17 mouse cellular contexts compared by ENCODE assay signal in the genomic region with DNA sequence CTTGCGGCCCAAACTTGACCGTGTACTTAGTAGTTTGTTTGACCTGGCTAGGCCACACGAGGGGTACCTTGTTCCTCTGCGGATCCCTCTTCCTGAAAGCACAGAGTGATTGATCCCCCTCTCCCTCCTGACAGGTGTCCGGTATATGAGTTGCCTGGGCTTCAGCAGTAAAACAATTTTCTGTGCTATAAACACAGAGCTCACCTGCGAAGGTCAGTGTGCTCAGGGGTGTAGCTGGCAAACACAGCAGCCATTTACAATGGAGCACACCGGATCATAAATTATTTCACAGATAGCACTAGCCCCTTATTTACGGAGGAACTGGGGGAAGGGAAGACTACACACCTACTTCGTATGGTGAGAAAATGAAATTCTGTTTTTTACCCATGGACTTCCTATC.
"Had no signal": no experiment of that assay in that cellular context is flagged by ENCODE, and none has a peak within 500 bp of the region (broad histone marks: within the 10 kb centered on the region; RNA-seq: fewer than 3 reads in every experiment).

No protein-coding gene starts in this region.

- H3K4me1 ChIP-seq: lung, embryonic 15.5 days; megakaryocyte, embryonic 14.5 days; midbrain, embryonic 13.5 days; midbrain, embryonic 15.5 days; neural tube, embryonic 12.5 days had no signal

- H3K36me3 ChIP-seq: lung, embryonic 15.5 days; midbrain, embryonic 13.5 days; midbrain, embryonic 15.5 days; neural tube, embryonic 12.5 days had no signal

- H3K27ac ChIP-seq: lung, embryonic 15.5 days; midbrain, embryonic 13.5 days; midbrain, embryonic 15.5 days; neural tube, embryonic 12.5 days had no signal

- DNase-seq: liver, postnatal 0 days; lung, adult 2 months; lung, postnatal 14 days; lung, postnatal 36 days; right cerebral cortex, postnatal 14 days; right cerebral cortex, postnatal 4 days; spleen, adult 18-20 months; thymus, adult 18-20 months; thymus, postnatal 14 days; thymus, postnatal 36 days had no signal

- H3K4me2 ChIP-seq: lung, embryonic 15.5 days; midbrain, embryonic 11.5 days; midbrain, embryonic 13.5 days; midbrain, embryonic 15.5 days; neural tube, embryonic 12.5 days had no signal

- ATAC-seq: liver, postnatal 0 days; lung, postnatal 0 days; midbrain, embryonic 13.5 days; midbrain, embryonic 15.5 days had no signal

- H3K9me3 ChIP-seq: lung, embryonic 15.5 days; megakaryocyte, embryonic 14.5 days; midbrain, embryonic 13.5 days; midbrain, embryonic 15.5 days; neural tube, embryonic 12.5 days had no signal

- H3K9ac ChIP-seq: liver, postnatal 0 days; lung, embryonic 15.5 days; midbrain, embryonic 13.5 days; midbrain, embryonic 15.5 days; neural tube, embryonic 12.5 days had no signal

- H3K4me3 ChIP-seq: lung, embryonic 15.5 days; megakaryocyte, embryonic 14.5 days; midbrain, embryonic 13.5 days; midbrain, embryonic 15.5 days; neural tube, embryonic 12.5 days had no signal

- H3K27me3 ChIP-seq: lung, embryonic 15.5 days; megakaryocyte, embryonic 14.5 days; midbrain, embryonic 13.5 days; midbrain, embryonic 15.5 days; neural tube, embryonic 12.5 days had no signal
